In genomic region chr7:100227896-100228525, GRCm38 (mm10) we compare ENCODE assay signal across 8 mouse cellular contexts. TPM values are rescaled to one million over a fixed set of nuclear protein-coding genes. Genes with fewer than 3 reads are reported as not detected.
DNase-seq lines count a peak whose midpoint lies in the region; ATAC-seq lines count a peak whose summit lies in the region.

No protein-coding gene starts in this region.

- peak; percentile 71 for ATAC-seq in hindbrain, embryonic 12.5 days (ENCODE audit: low FRiP score)
- peak; percentile 49 for ATAC-seq in liver, embryonic 15.5 days (ENCODE audit: insufficient read depth)

- intact Hi-C loops in left cerebral cortex, postnatal 10 days (cut with DNase I): loop anchor here (5.0 kb wide), 1 partner anchor 36 kb away; no protein-coding TSS in a partner anchor
- intact Hi-C loops in left cerebral cortex, postnatal 36 days (cut with DNase I): loop anchor here (5.0 to 10.0 kb wide), 2 partner anchors 106 to 877 kb away; partner anchors contain the start of gene Pold3

- peak overlapping the region; percentile 85 for H3K4me3 ChIP-seq in hindbrain, embryonic 12.5 days
- H3K4me3 ChIP-seq in liver, embryonic 15.5 days (replicated peaks): peak overlapping the region; percentile 81

- peak; percentile 16 to 53 for DNase-seq in left cerebral cortex, postnatal 10 days (ENCODE audit: extremely low spot score in 1 of 2, low spot score in 2 of 2)
- no peak for DNase-seq in left cerebral cortex, postnatal 36 days (ENCODE audit: low spot score in 2 of 2)
- peak; percentile 23 for DNase-seq in Muller cell, postnatal 12 days (ENCODE audit: inconsistent ontology term)
- DNase-seq in embryo, embryonic 10 days (ENCODE audit: low spot score): peak; percentile 18
- DNase-seq in right cerebral cortex, adult 2 months (ENCODE audit: low spot score in 2 of 2): peak; percentile 29 to 46
- no peak for DNase-seq in adipocyte (ENCODE audit: low spot score)

- no peaks in the 10 kb centered on the region for H3K36me3 ChIP-seq in hindbrain, embryonic 12.5 days
- H3K36me3 ChIP-seq in liver, embryonic 15.5 days (replicated peaks): no peaks in the 10 kb centered on the region

- H3K27ac ChIP-seq in hindbrain, embryonic 12.5 days: peak overlapping the region; percentile 93
- peak overlapping the region; percentile 98 for H3K27ac ChIP-seq in liver, embryonic 15.5 days (replicated peaks)

- H3K4me2 ChIP-seq in hindbrain, embryonic 12.5 days (replicated peaks): peak overlapping the region; percentile 87
- peak overlapping the region; percentile 97 for H3K4me2 ChIP-seq in liver, embryonic 15.5 days

- WGBS in hindbrain, embryonic 12.5 days: under 1% methylated on average over 23 of the region's 23 CpGs
- WGBS in liver, embryonic 15.5 days (ENCODE audit: insufficient replicate concordance): 3% methylated on average over 23 of the region's 23 CpGs

- peak overlapping the region; percentile 90 for H3K9ac ChIP-seq in hindbrain, embryonic 12.5 days
- peak overlapping the region; percentile 86 for H3K9ac ChIP-seq in liver, embryonic 15.5 days

- no peaks in the 10 kb centered on the region for H3K27me3 ChIP-seq in hindbrain, embryonic 12.5 days
- no peaks in the 10 kb centered on the region for H3K27me3 ChIP-seq in liver, embryonic 15.5 days

- peaks cover 5% of the 10 kb centered on the region; the same call in 1 of the 2 replicates for H3K4me1 ChIP-seq in hindbrain, embryonic 12.5 days
- peaks cover 26% of the 10 kb centered on the region for H3K4me1 ChIP-seq in liver, embryonic 15.5 days (replicated peaks)

- H3K9me3 ChIP-seq in hindbrain, embryonic 12.5 days (replicated peaks): no peaks in the 10 kb centered on the region
- no peaks in the 10 kb centered on the region for H3K9me3 ChIP-seq in liver, embryonic 15.5 days (replicated peaks)

RNA-seq across cellular contexts. Expression of gene Pgm2l1, which starts 0.8 kb away (rescaled TPM):
- 100 to 1,000 TPM; 486 to 524 TPM for total RNA-seq in left cerebral cortex, postnatal 10 days (2021)
- 100 to 1,000 TPM; 294 to 308 TPM for total RNA-seq in left cerebral cortex, postnatal 36 days (2021)
- polyA plus RNA-seq in hindbrain, embryonic 12.5 days (2016; fragmentation: Nextera tagmentation; extraction: Ambion mirVana): 11.2 and 13.0 TPM in 2 replicates
- 1.4 and 1.8 TPM in 2 replicates for polyA plus RNA-seq in liver, embryonic 15.5 days (2015; fragmentation: Nextera tagmentation; extraction: Ambion mirVana)

RNA-seq across cellular contexts. Expression of gene Kcne3, which starts 51.7 kb away (rescaled TPM):
- total RNA-seq in left cerebral cortex, postnatal 10 days (2021): not detected
- total RNA-seq in left cerebral cortex, postnatal 36 days (2021): under 1 TPM; 0.35 to 0.57 TPM
- 3.2 and 4.7 TPM in 2 replicates for polyA plus RNA-seq in hindbrain, embryonic 12.5 days (2016; fragmentation: Nextera tagmentation; extraction: Ambion mirVana)
- 1.2 and 1.8 TPM in 2 replicates for polyA plus RNA-seq in liver, embryonic 15.5 days (2015; fragmentation: Nextera tagmentation; extraction: Ambion mirVana)

RNA-seq across cellular contexts. Expression of gene P4ha3, which starts 57.3 kb away (rescaled TPM):
- total RNA-seq in left cerebral cortex, postnatal 10 days (2021): 1 to 10 TPM; 7.0 to 7.1 TPM
- total RNA-seq in left cerebral cortex, postnatal 36 days (2021): 1 to 10 TPM; 5.4 to 5.9 TPM
- 12.6 and 13.2 TPM in 2 replicates for polyA plus RNA-seq in hindbrain, embryonic 12.5 days (2016; fragmentation: Nextera tagmentation; extraction: Ambion mirVana)
- polyA plus RNA-seq in liver, embryonic 15.5 days (2015; fragmentation: Nextera tagmentation; extraction: Ambion mirVana): 1.0 and 1.2 TPM in 2 replicates

Comparison
In these comparisons a context has a peak if more than half of its experiments do, and no peak if none do; other contexts are left out.
1. DNase-seq: peak in left cerebral cortex, postnatal 10 days (2 of 2), Muller cell, postnatal 12 days (single experiment), embryo, embryonic 10 days (single experiment) and right cerebral cortex, adult 2 months (2 of 2); none in left cerebral cortex, postnatal 36 days (0 of 2) and adipocyte (single experiment).